Mouse (Mus musculus): Measurements from ENCODE around the gene Zfp385b. TPM values are rescaled to one million over a fixed set of nuclear protein-coding genes. Genes with fewer than 3 reads are reported as not detected.

Gene Zfp385b
- polyA plus RNA-seq, 1 experiment from 2014 or later, result 2.0 TPM

DNA sequence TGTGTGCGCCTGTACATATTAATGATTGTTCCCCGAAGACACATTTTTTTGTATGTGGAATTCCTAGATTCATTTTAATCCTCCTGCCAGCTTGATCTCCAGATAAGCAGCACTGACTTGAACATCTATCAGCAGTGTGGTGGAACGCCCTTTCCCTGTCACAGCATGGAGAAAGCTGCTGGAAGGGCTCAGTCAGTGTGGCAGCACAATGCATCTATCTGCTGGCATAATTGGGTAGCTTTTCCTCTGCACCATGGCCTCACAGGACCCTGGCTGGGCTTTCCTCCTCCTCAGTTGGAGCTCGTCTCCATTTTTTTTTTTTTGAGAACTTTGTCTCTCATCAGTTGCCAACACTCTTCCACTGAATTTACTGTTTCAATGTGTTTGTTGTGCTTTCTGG is 77.1 kb downstream of the Zfp385b start:
- 84% methylated on average over 4 of the region's 4 CpGs for WGBS
- Histone ChIP-seq H3K4me2 (ENCODE audit: low read depth) (no peak overlapping the region), H3K27me3 (ENCODE audit: control insufficient read depth, insufficient read depth, low read length) (no peaks in the 10 kb centered on the region), H3K9ac (ENCODE audit: low read length) (no peak overlapping the region), H3K4me1 (ENCODE audit: control insufficient read depth, insufficient read depth, low read length) (no peaks in the 10 kb centered on the region), H3K9me3 (ENCODE audit: control insufficient read depth, low read length) (no peaks in the 10 kb centered on the region), H3K27ac (ENCODE audit: low read depth, low read length) (no peak overlapping the region), H3K4me3 (ENCODE audit: low read depth, low read length) (no peak overlapping the region), H3K36me3 (ENCODE audit: control insufficient read depth, insufficient read depth, low read length) (no peaks in the 10 kb centered on the region)
- DNase-seq (ENCODE audit: low spot score) (no peak), ATAC-seq (ENCODE audit: insufficient read depth, low FRiP score, low TSS enrichment) (no peak)

DNA sequence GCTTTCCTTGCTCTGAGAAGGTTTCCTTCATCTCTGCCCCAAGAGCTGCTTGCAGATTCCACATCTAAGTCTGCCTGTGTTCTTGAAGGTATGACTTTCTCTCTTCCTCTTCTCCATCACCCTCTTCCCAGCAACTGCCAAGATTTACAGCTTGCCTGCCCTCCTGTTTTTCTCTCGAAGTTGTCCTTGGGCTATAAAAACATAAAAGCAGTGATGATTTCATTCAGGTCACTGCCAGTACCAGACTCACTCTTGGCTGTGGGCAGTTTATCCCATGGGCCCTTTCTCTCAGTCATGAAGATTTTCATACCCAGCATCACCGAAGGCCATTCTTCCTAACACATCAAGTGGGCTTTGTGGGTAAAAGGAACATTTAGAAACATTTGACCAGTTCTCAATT is 89.2 kb downstream of the Zfp385b start:
- Histone ChIP-seq H3K4me1 (ENCODE audit: control insufficient read depth, insufficient read depth, low read length) (no peaks in the 10 kb centered on the region), H3K9me3 (ENCODE audit: control insufficient read depth, low read length) (no peaks in the 10 kb centered on the region), H3K36me3 (ENCODE audit: control insufficient read depth, insufficient read depth, low read length) (no peaks in the 10 kb centered on the region), H3K9ac (ENCODE audit: low read length) (no peak overlapping the region), H3K4me2 (ENCODE audit: low read depth) (no peak overlapping the region), H3K27ac (ENCODE audit: low read depth, low read length) (no peak overlapping the region), H3K4me3 (ENCODE audit: low read depth, low read length) (no peak overlapping the region), H3K27me3 (ENCODE audit: control insufficient read depth, insufficient read depth, low read length) (no peaks in the 10 kb centered on the region)
- ATAC-seq (ENCODE audit: insufficient read depth, low FRiP score, low TSS enrichment) (no peak), DNase-seq (ENCODE audit: low spot score) (no peak)
- 55% methylated on average over 2 of the region's 2 CpGs for WGBS

DNA sequence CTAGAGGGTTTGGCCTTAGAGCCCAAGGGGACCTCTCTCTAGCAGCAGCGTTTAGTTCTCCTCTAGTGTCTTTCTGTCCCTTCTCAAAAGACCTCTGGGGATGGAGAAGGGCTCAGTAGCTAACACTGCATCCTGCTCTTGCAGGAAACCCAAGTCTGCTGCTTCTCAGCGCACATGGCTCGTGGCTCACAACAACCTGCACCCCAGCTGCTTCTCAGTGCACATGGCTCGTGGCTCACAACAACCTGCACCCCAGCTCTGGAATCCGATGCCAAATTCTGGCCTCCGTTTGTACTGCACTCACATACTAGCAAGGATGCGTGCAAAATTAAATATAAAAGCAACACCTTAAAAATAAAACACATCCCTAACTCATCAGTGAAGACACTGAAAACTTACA is 92.6 kb downstream of the Zfp385b start:
- no peak for DNase-seq (ENCODE audit: low spot score)
- 83% methylated on average over 7 of the region's 7 CpGs for WGBS
- Histone ChIP-seq H3K36me3 (ENCODE audit: control insufficient read depth, insufficient read depth, low read length) (no peaks in the 10 kb centered on the region), H3K27me3 (ENCODE audit: control insufficient read depth, insufficient read depth, low read length) (no peaks in the 10 kb centered on the region), H3K27ac (ENCODE audit: low read depth, low read length) (no peak overlapping the region), H3K9me3 (ENCODE audit: control insufficient read depth, low read length) (no peaks in the 10 kb centered on the region), H3K9ac (ENCODE audit: low read length) (no peak overlapping the region), H3K4me1 (ENCODE audit: control insufficient read depth, insufficient read depth, low read length) (no peaks in the 10 kb centered on the region), H3K4me2 (ENCODE audit: low read depth) (no peak overlapping the region), H3K4me3 (ENCODE audit: low read depth, low read length) (no peak overlapping the region)
- ATAC-seq (ENCODE audit: insufficient read depth, low FRiP score, low TSS enrichment), result no peak

DNA sequence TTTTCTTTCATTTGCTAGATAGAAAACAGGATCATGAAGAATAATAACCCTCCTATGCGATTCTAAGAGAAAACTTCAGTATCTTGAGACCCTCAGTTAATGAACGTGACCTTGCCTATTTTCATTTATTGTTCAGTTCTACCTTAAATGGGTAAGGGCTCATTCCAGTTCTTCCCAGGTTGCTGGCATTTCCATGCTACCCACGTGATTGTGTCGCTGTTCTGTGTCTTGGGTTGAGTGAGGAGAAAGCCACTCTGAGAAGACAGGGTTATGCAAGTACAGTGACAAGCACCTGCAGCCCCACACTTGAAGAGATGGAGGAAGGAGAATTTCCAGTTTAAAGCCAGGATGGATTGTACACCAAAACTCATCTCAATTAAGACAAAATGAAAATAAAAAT is 98.6 kb downstream of the Zfp385b start:
- WGBS, result 87% methylated on average over 4 of the region's 4 CpGs
- Histone ChIP-seq H3K27ac (ENCODE audit: low read depth, low read length) (no peak overlapping the region), H3K9me3 (ENCODE audit: control insufficient read depth, low read length) (no peaks in the 10 kb centered on the region), H3K4me1 (ENCODE audit: control insufficient read depth, insufficient read depth, low read length) (no peaks in the 10 kb centered on the region), H3K27me3 (ENCODE audit: control insufficient read depth, insufficient read depth, low read length) (no peaks in the 10 kb centered on the region), H3K4me2 (ENCODE audit: low read depth) (no peak overlapping the region), H3K36me3 (ENCODE audit: control insufficient read depth, insufficient read depth, low read length) (no peaks in the 10 kb centered on the region), H3K9ac (ENCODE audit: low read length) (no peak overlapping the region), H3K4me3 (ENCODE audit: low read depth, low read length) (no peak overlapping the region)
- ATAC-seq (ENCODE audit: insufficient read depth, low FRiP score, low TSS enrichment) (no peak), DNase-seq (ENCODE audit: low spot score) (no peak)

DNA sequence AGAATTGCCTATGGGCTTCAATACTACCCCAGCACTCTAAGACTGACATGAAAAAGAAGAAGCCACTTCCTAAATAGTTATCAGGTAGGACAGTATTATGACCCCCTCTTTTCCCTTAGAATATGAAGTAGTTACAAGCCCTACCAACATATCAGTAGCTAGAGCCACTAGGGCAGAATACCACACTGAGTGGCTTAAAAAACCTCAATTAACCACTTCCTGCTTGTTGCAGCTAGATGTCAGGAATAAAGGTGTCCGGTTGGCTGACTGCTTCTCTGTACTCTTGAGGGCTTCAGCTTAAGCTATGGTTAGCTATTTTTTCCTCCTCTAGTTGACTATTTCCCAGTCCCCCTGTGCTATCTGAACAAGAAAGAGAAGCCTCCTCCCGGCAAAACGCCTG is 103.1 kb downstream of the Zfp385b start:
- WGBS, result 92% methylated on average over 3 of the region's 3 CpGs
- DNase-seq (ENCODE audit: low spot score) (no peak), ATAC-seq (ENCODE audit: insufficient read depth, low FRiP score, low TSS enrichment) (no peak)
- H3K27me3 ChIP-seq (ENCODE audit: control insufficient read depth, insufficient read depth, low read length), result no peaks in the 10 kb centered on the region
- H3K36me3 ChIP-seq (ENCODE audit: control insufficient read depth, insufficient read depth, low read length), result no peaks in the 10 kb centered on the region
- H3K9ac ChIP-seq (ENCODE audit: low read length), result no peak overlapping the region
- H3K27ac ChIP-seq (ENCODE audit: low read depth, low read length), result no peak overlapping the region
- no peak overlapping the region for H3K4me3 ChIP-seq (ENCODE audit: low read depth, low read length)
- H3K4me1 ChIP-seq (ENCODE audit: control insufficient read depth, insufficient read depth, low read length), result no peaks in the 10 kb centered on the region
- no peak overlapping the region for H3K4me2 ChIP-seq (ENCODE audit: low read depth)
- no peaks in the 10 kb centered on the region for H3K9me3 ChIP-seq (ENCODE audit: control insufficient read depth, low read length)

DNA sequence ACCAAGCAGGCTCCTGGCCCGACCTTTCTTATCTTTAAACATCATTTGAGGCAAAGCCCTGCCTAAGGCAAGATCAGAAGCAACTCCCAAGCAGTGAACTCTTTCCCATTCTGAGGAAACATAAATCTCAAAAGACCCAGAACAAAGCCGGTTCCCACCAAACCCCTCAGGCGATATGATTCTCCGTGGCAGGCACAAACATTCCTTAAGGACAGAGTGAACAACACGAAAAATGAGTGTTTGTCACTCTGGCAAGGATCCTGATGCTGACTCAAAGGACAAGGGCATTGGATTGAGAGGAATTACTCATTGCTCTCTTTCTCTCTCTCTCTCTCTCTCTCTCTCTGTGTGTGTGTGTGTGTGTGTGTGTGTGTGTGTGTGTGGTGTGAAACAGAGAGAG is 105.6 kb downstream of the Zfp385b start:
- no peaks in the 10 kb centered on the region for H3K36me3 ChIP-seq (ENCODE audit: control insufficient read depth, insufficient read depth, low read length)
- ATAC-seq (ENCODE audit: insufficient read depth, low FRiP score, low TSS enrichment) (no peak), DNase-seq (ENCODE audit: low spot score) (no peak)
- H3K4me2 ChIP-seq (ENCODE audit: low read depth), result no peak overlapping the region
- no peaks in the 10 kb centered on the region for H3K27me3 ChIP-seq (ENCODE audit: control insufficient read depth, insufficient read depth, low read length)
- no peak overlapping the region for H3K4me3 ChIP-seq (ENCODE audit: low read depth, low read length)
- no peak overlapping the region for H3K9ac ChIP-seq (ENCODE audit: low read length)
- no peaks in the 10 kb centered on the region for H3K9me3 ChIP-seq (ENCODE audit: control insufficient read depth, low read length)
- H3K27ac ChIP-seq (ENCODE audit: low read depth, low read length), result no peak overlapping the region
- WGBS, result 64% methylated on average over 5 of the region's 5 CpGs
- no peaks in the 10 kb centered on the region for H3K4me1 ChIP-seq (ENCODE audit: control insufficient read depth, insufficient read depth, low read length)

DNA sequence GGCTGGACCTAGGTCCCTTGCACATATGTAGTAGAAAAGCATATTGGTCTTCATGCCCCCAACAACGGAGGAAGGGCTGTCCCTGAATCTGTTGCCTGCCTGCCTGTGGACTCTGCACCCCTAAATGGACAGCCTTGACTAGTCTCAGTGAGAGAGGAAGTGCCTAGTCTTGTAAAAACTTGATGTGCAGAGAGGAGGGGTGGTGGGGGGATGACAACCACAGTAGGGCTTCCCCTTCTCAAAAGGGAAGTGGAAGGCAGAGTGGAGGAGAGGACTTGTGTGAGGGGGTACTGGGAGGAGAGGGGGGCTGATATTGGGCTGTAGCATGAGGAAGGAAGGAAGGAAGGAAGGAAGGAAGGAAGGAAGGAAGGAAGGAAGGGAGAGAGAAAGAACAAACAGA is 107.7 kb downstream of the Zfp385b start:
- no peak overlapping the region for H3K4me3 ChIP-seq (ENCODE audit: low read depth, low read length)
- H3K4me1 ChIP-seq (ENCODE audit: control insufficient read depth, insufficient read depth, low read length), result no peaks in the 10 kb centered on the region
- DNase-seq (ENCODE audit: low spot score) (no peak), ATAC-seq (ENCODE audit: insufficient read depth, low FRiP score, low TSS enrichment) (no peak)
- H3K36me3 ChIP-seq (ENCODE audit: control insufficient read depth, insufficient read depth, low read length), result no peaks in the 10 kb centered on the region
- no peak overlapping the region for H3K9ac ChIP-seq (ENCODE audit: low read length)
- 71% methylated on average over 1 of the region's 1 CpGs for WGBS
- no peaks in the 10 kb centered on the region for H3K9me3 ChIP-seq (ENCODE audit: control insufficient read depth, low read length)
- H3K27ac ChIP-seq (ENCODE audit: low read depth, low read length), result no peak overlapping the region
- no peaks in the 10 kb centered on the region for H3K27me3 ChIP-seq (ENCODE audit: control insufficient read depth, insufficient read depth, low read length)
- H3K4me2 ChIP-seq (ENCODE audit: low read depth), result no peak overlapping the region

DNA sequence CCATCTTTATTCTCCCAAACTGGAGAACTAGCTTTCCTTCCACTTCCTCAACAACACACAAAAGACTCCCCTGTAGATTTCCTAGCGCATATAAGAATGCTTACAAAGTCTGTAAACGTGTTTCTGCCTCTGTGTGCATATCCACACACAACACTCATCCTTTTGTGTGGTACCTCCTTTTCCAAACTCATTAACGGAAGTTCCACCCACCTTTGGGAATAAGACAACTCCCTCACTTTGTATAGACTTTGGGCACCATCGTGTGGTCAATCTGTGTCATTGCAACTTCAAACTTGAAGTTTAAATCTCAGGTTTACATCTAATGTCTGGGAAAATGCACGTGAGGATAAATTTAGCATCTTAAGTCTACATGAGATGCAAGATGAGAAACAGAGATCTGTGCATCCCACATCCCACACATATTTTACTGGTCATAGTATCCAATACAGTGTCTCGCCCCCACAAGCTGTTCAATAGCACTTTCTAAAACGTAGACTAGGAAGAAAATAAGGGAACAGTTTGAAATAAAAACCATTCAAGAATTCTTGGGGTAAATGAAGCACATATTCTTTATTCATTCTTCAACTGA is 110.1 kb downstream of the Zfp385b start:
- Histone ChIP-seq H3K9me3 (ENCODE audit: control insufficient read depth, low read length) (no peaks in the 10 kb centered on the region), H3K27me3 (ENCODE audit: control insufficient read depth, insufficient read depth, low read length) (no peaks in the 10 kb centered on the region), H3K27ac (ENCODE audit: low read depth, low read length) (no peak overlapping the region), H3K4me2 (ENCODE audit: low read depth) (no peak overlapping the region), H3K4me1 (ENCODE audit: control insufficient read depth, insufficient read depth, low read length) (no peaks in the 10 kb centered on the region), H3K4me3 (ENCODE audit: low read depth, low read length) (no peak overlapping the region), H3K9ac (ENCODE audit: low read length) (no peak overlapping the region), H3K36me3 (ENCODE audit: control insufficient read depth, insufficient read depth, low read length) (no peaks in the 10 kb centered on the region)
- DNase-seq (ENCODE audit: low spot score), result peak; percentile 55
- no peak for ATAC-seq (ENCODE audit: insufficient read depth, low FRiP score, low TSS enrichment)
- WGBS, result 28% methylated on average over 7 of the region's 7 CpGs

DNA sequence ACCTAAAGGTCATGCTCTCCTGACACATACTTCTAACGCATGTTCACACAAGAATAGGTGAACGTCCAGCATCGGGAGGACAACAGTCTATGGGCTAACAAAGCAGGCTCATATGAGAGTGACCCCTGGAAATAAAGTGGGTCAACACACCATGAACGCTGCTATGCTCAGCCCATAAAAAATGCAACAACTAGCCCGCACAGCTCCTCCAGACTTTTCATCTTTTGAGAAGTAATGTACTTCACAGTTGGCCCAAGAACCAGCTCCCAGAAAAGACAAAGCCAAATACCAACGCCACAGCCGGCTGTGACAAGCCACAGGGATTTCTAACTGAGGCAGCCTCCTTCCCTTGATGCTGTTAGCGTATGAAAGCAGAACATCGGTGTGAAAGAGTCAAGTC is 112.3 kb downstream of the Zfp385b start:
- Histone ChIP-seq H3K27ac (ENCODE audit: low read depth, low read length) (no peak overlapping the region), H3K4me1 (ENCODE audit: control insufficient read depth, insufficient read depth, low read length) (no peaks in the 10 kb centered on the region; the same call in 1 of the 2 replicates), H3K9me3 (ENCODE audit: control insufficient read depth, low read length) (no peaks in the 10 kb centered on the region), H3K4me2 (ENCODE audit: low read depth) (no peak overlapping the region), H3K27me3 (ENCODE audit: control insufficient read depth, insufficient read depth, low read length) (no peaks in the 10 kb centered on the region), H3K36me3 (ENCODE audit: control insufficient read depth, insufficient read depth, low read length) (no peaks in the 10 kb centered on the region), H3K9ac (ENCODE audit: low read length) (no peak overlapping the region), H3K4me3 (ENCODE audit: low read depth, low read length) (no peak overlapping the region)
- ATAC-seq (ENCODE audit: insufficient read depth, low FRiP score, low TSS enrichment) (peak; percentile 56; the same call in 1 of the 2 replicates), DNase-seq (ENCODE audit: low spot score) (no peak)
- WGBS, result 46% methylated on average over 9 of the region's 9 CpGs
